Mouse (Mus musculus) layer of hippocampus, adult 18-20 months (tissue): ENCODE measurements at regions not wholly inside any gene's neighbourhood (a gene's known extent, or its start where the extent isn't known, plus 50 kb on each side); places are given as distances from the start of the nearest gene placed in this dataset.
"Not testable (repeated sequence)": the region's sequence is repeated elsewhere in the genome, so short reads cannot be mapped to it uniquely, and the experiment has no call there.

Experiments used
- DNase-seq, 2 experiments: peaks; one replicate each; pipeline ENCODE4 v3.0.0; 2022; ENCODE audit warnings: low spot score in 2 of 2

GRCm38 (mm10) chr7:36229031-36229430, 426.2 kb upstream of the Zfp507 start:
- DNase-seq: no peak

- DNase-seq: no peak
Observed at GRCm38 (mm10) chr7:36224416-36224815, 421.6 kb upstream of the Zfp507 start.

DNA sequence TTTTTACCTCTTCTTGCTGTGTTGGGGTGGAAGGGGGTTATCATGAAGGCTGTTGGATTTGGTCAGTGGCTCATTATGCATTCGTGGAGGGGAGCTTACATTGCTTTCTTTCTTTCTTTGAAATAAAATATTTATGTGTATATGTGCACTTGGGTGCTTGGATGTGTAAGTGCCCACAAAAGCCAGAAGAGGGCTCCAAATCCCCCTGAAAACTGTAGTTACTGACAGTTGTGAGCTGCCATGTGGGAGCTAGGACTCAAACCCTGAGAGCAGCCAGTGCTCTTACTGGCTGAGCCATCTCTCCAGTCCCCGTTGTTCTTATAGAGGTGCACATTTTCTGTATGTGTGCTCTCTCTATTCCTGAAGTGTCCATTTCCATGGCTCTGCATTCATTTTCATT, 415.6 kb upstream of the Zfp507 start:
- no peak for DNase-seq

DNA sequence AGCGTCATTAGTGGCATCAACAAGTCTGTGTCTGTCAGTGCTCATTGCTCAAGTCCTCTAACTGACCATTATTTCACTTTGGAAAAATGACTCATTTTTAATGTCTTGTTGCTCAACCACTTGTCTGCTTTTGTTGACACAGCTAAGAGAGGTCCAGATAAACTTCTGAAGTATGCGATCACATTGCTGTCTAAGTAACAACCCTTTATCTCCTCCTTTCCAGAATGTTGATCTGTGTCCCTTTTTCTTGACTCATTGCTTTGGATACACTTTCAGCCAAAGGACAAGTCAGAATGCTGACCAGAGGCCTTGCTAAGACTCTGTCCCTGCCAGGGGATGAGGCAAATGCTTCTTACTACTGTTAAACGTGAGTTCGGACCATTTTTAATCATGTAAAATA, 407.2 kb upstream of the Zfp507 start:
- no peak for DNase-seq

- peak; percentile 13 to 27 for DNase-seq
Observed at GRCm38 (mm10) chr7:36207525-36208260, 404.9 kb upstream of the Zfp507 start.

DNA sequence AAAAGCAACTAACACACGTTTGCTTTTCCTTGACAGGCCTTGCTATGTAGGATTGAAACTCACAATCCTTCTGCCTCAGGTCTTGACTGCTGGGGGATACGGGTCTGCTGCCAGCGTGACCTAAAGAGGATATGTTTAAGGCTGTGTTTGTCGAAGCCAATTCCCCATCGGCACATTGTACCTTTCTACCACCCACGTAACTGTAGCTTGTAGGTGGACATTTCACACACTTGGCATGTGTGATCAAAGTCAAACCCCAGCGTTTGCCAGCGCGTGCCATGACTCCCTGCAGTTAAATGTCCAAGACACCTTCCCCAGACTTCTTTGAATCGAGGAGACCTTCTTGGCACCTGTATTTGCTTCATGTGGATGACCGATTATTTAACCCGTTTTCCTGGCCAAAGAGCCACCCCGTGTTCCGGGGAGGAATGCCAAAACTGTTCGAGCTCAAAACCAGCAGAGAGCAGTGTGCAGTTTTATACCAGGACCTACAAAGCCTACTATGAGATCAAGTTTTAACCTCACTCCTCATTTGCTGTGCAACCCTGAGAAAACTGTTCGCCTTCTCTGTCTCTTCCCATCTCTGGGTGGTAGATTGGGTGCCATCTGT, 395.4 kb upstream of the Zfp507 start:
- no peak for DNase-seq

- no peak for DNase-seq
Observed at GRCm38 (mm10) chr7:36196154-36196720, 393.4 kb upstream of the Zfp507 start.

- no peak for DNase-seq
Observed at GRCm38 (mm10) chr7:36192645-36193044, 389.8 kb upstream of the Zfp507 start.

DNA sequence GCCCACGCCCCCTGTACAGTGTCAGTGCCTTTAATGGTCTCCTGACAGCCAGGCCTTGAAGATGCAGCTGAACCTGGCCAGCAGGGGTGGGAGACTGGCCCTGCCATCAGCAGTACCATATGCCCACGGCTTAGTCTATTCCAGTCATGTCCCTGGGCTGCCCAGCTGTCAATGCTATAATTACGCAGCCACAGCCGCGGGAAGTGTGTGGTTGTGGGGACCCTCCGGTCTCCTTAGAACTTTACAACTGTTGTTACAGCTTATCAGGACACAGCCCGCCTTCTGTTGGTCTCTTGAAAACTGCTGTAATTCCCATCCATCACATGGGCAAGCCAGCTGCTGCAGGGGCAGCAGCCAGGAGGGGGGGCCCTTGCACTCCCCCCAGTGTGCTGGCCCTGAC, 375.1 kb upstream of the Zfp507 start:
- no peak for DNase-seq

- peak; percentile 29 to 60 for DNase-seq
Observed at GRCm38 (mm10) chr7:36175296-36175695, 372.5 kb upstream of the Zfp507 start.

DNA sequence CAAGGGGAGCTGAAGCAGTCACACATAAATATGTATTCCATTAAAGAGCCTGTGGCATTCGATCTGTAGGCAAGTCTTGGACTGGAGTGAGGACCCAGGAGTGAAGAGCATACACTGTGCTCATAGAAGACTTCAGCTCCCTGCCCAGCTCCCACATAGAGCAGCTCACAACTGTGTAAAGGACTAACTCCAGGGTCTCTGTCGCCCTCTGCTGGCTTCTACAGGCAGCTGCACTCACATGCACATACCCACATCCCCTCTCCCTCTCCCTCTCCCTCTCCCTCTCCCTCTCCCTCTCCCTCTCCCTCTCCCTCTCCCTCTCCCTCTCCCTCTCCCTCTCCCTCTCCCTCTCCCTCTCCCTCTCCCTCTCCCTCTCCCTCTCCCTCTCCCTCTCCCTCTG, 369.7 kb upstream of the Zfp507 start:
- not testable (repeated sequence) for DNase-seq

DNA sequence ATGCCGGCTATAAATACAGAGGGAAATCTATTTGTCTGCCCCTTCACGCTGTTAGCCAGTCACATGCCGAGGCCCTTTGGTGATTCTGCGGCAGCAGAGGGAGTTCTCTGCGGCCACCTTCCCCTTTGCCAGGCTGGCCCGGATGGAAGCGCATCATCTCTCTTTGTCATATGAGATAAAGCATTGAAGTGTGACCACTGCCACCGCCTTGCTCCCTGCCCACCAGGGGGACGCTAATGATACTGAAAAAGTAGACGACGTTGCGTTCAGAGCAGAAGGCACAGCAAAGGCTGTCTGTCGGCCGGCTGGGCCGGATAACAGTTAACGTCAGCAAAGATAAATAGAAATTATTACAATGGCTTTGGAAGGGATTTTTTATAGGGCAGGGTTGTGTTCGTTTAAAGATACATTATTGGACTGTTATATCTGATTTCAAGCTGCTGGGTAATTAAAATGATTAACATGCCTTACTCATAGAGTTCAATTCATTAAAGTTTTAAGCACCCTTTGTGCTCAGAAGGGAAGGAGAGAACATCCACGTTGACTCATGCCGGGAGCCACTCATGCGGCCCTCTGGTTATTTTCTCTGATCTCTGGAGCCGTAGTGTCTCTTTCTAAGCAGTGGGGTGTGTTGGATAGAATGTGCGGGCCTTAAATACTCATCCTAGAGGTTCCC, 354.6 kb upstream of the Zfp507 start:
- DNase-seq: no peak

DNA sequence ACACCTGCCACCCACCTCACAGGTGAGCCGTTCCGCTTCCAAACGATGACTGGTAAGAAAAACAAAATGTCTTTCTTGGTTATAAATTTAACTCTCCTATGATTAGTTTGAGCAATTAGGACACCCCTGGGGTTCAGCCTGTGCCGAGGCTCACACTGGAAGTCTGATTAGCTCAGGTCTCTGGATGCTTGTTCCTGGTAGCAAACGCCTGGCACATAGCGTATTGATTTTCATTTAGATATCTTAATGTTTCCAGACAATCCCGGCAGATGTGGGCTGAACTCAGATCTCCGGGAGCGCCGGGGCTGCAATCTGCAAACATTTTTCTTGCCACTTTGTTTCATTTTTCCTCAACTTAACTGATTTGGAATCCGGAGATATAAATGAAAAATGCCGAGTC, 353.8 kb upstream of the Zfp507 start:
- no peak for DNase-seq

GRCm38 (mm10) chr7:36155576-36155975, 352.8 kb upstream of the Zfp507 start:
- DNase-seq: no peak

DNA sequence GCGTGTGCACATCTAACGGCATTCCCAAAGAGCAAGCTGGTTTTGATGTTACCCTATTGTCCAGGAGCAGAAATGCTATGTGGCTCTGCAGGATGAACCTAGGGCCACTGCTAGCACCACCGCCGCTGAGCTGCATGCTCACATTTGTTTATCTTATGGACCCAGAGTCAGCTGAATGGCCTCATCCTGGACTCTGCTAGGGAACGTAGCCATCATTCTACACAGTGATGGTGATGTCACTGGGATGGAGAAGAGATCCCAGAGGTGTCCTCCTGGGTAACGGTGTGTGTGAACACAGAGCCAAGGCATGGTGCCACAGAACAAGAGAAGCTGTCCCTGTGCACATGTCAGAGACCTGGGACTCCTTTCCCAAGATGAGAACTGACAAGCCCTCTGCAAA, 352.4 kb upstream of the Zfp507 start:
- DNase-seq: no peak

DNA sequence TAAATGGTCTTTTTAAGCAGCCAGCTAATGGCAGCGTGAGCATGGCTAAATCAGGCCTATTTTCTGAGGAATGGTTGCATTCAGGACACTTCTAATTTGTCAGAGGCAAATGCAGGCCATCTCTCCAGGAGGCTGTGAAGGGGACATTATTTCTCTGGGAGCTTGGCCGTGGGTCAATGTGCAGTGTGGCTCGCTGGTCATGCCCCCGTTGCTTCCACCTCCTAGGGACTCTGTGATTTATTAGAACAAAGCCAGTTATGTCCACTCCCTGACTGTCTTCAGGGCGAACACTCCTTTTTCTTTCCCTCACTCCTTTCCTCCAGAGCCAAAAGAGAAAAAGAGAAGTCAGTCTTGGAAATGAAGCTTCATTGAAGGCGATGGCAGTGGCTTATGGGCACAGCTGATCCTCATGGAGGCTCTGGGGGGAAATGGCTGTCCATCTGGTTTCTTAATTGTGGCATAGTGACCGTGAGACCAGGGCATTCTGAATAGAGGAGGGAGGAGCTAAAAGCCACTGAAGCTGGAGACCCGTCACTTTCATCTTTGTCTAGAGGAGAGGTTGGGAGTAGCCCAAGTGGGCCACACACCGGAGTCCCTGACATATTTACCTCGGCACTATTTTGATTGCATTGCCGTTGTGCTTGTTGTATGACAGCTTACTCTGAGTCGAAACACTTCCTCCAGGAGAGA, 348.2 kb upstream of the Zfp507 start:
- no peak for DNase-seq

DNA sequence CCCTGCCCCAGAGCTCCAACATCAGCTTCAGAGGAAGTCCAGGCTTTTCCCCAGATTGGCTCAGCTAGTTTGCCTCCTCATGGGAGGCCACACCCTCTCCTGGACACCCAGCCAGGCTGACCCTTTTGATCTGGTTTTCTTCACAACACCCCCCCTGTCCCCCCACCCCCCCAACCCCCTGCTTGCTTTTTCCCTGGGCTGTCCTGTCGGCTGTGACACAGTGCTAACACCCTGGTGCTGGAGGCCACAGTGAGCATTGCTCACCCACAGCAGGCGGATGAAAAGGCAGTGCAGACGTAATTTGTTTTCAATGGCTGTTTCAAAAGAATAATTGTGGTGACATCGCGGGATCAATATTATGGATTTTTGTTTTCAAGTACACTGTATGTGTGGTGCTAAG, 333.8 kb upstream of the Zfp507 start:
- no peak for DNase-seq

GRCm38 (mm10) chr7:36134557-36134956, 331.8 kb upstream of the Zfp507 start:
- DNase-seq: no peak

- DNase-seq: no peak
Observed at GRCm38 (mm10) chr7:36133658-36134143, 330.9 kb upstream of the Zfp507 start.

DNA sequence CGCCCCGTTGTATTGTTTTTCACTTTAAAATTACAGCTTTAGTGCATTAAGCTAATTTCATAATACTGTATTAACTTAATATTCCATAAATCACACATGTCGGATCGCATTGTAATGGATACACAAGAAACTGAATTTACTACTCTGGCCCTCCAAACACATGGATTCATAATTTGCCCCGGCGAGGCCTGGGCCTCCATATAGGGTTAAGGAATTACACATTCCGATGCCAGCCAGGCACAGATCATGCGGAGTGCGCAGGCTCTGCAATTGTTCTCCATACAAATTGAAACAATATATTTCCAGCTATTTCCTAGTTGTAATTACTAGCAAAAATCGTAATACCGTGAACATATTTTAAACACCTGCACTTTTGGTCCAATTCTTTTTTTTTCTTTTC, 330.2 kb upstream of the Zfp507 start:
- DNase-seq: no peak

DNA sequence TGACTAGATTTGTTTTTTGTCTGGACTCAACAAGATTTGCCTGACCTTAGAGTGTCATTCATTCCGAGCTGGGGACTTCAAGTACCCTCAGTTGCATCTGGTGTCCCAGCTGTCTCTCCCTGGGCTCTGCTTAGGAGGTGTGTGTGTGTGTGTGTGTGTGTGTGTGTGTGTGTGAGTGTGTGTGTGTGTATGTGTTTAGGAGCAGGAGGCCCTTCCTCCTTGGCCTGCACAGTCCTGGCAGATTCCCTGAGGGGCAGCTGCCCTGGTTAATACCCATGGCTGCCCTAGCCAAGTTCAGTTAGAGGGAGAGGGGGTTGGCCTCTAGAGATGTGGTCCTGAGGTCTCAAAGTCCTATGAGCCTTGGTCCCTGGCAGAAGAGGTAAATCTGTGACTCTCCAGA, 329.8 kb upstream of the Zfp507 start:
- no peak for DNase-seq

GRCm38 (mm10) chr7:36097054-36097453, 294.3 kb upstream of the Zfp507 start:
- no peak for DNase-seq
